Mouse (Mus musculus) telencephalon, adult 2 months (tissue): ENCODE data around the gene Lpin2.
A peak's percentile ranks its signal among the peaks of the same experiment; 100 is the strongest.

Experiments used
- DNase-seq: peaks from one replicate; pipeline ENCODE4 v3.0.0-alpha.2; 2011; ENCODE audit warnings: low read depth, low spot score

The Lpin2 gene

GRCm38 (mm10) chr17:71203998-71204808 lies 21.8 kb downstream of the Lpin2 start:
- DNase-seq: no peak

GRCm38 (mm10) chr17:71204809-71205091 lies 22.4 kb downstream of the Lpin2 start:
- no peak for DNase-seq

GRCm38 (mm10) chr17:71206136-71206893 lies 24.0 kb downstream of the Lpin2 start:
- DNase-seq: no peak

GRCm38 (mm10) chr17:71207268-71207667 lies 24.9 kb downstream of the Lpin2 start:
- no peak for DNase-seq

- DNase-seq: no peak
Observed at GRCm38 (mm10) chr17:71208376-71208775, 26.0 kb downstream of the Lpin2 start.

GRCm38 (mm10) chr17:71208921-71209320 lies 26.6 kb downstream of the Lpin2 start:
- DNase-seq: no peak

- no peak for DNase-seq
Observed at GRCm38 (mm10) chr17:71209936-71210335, 27.6 kb downstream of the Lpin2 start.

- no peak for DNase-seq
Observed at GRCm38 (mm10) chr17:71211962-71212646, 29.7 kb downstream of the Lpin2 start.

GRCm38 (mm10) chr17:71213666-71214065 lies 31.3 kb downstream of the Lpin2 start:
- DNase-seq: no peak

- no peak for DNase-seq
Observed at GRCm38 (mm10) chr17:71214514-71215240, 32.3 kb downstream of the Lpin2 start.

- DNase-seq: no peak
Observed at GRCm38 (mm10) chr17:71215241-71215839, 33.0 kb downstream of the Lpin2 start.

GRCm38 (mm10) chr17:71216263-71216662 lies 33.9 kb downstream of the Lpin2 start:
- DNase-seq: no peak

- no peak for DNase-seq
Observed at GRCm38 (mm10) chr17:71217111-71217685, 34.8 kb downstream of the Lpin2 start.

- no peak for DNase-seq
Observed at GRCm38 (mm10) chr17:71221383-71221782, 39.0 kb downstream of the Lpin2 start.

- peak; percentile 45 for DNase-seq
Observed at GRCm38 (mm10) chr17:71223676-71224075, 41.3 kb downstream of the Lpin2 start.

GRCm38 (mm10) chr17:71224521-71224920 lies 42.2 kb downstream of the Lpin2 start:
- no peak for DNase-seq

GRCm38 (mm10) chr17:71225091-71225490 lies 42.7 kb downstream of the Lpin2 start:
- no peak for DNase-seq

- no peak for DNase-seq
Observed at GRCm38 (mm10) chr17:71227128-71227895, 45.0 kb downstream of the Lpin2 start.

GRCm38 (mm10) chr17:71228651-71229050 lies 46.3 kb downstream of the Lpin2 start:
- no peak for DNase-seq

GRCm38 (mm10) chr17:71230108-71230709 lies 47.8 kb downstream of the Lpin2 start:
- DNase-seq: no peak
